Mouse (Mus musculus) liver, postnatal 0 days (tissue): Measurements from ENCODE around the gene Bmp8b.
"Not testable (repeated sequence)": the region's sequence is repeated elsewhere in the genome, so short reads cannot be mapped to it uniquely, and the experiment has no call there.

Experiments used
- CTCF ChIP-seq: sonication (generic); IDR thresholded peaks from 2 replicates; pipeline ENCODE4 v1.5.1; 2016; ENCODE audit warnings: antibody characterized with exemption, low read depth
- EP300 ChIP-seq: IDR thresholded peaks from 2 replicates; pipeline ENCODE4 v1.6.1; 2016; ENCODE audit warnings: antibody characterized with exemption, low read depth, mild to moderate bottlenecking

DNA sequence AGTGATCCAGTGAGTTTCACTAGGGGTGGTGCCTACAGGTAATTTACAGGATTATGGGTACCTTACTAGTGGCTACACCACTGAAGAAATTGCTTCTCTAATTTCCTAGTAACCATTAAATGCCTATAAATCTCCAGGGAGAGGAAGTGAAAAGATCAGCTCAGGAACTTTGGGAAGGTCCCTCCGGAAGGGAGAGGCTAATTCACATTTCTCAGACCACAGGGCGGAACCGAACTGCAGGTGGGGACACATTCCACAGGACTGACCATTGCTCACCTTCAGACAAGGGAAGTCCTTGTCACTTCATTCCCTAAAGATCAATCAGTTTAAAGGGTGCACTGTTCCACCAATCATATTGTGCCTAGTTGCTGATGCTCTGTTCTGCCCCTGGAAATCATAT, 56.3 kb downstream of the Bmp8b start:
- not testable (repeated sequence) for TF ChIP-seq CTCF, EP300
